Mouse (Mus musculus) urinary bladder, postnatal 4 days (tissue): ENCODE measurements around the gene Prkd2.

Source experiments
- DNase-seq, 2 experiments: peaks; one replicate each; pipeline ENCODE4 v3.0.0; 2021 to 2022; ENCODE audit warnings: low spot score in 2 of 2

The Prkd2 gene

GRCm38 (mm10) chr7:16859902-16860651, 17.4 kb downstream of the Prkd2 start:
- DNase-seq = no peak

GRCm38 (mm10) chr7:16867488-16867887, 24.8 kb downstream of the Prkd2 start:
- DNase-seq = no peak

- no peak for DNase-seq
Measured at GRCm38 (mm10) chr7:16869497-16869896, 26.8 kb downstream of the Prkd2 start.

GRCm38 (mm10) chr7:16871600-16871999, 28.9 kb downstream of the Prkd2 start:
- DNase-seq = no peak

GRCm38 (mm10) chr7:16872478-16872877, 29.8 kb downstream of the Prkd2 start:
- no peak for DNase-seq

- no peak for DNase-seq
Measured at GRCm38 (mm10) chr7:16873392-16873791, 30.7 kb downstream of the Prkd2 start.

GRCm38 (mm10) chr7:16874190-16874589, 31.5 kb downstream of the Prkd2 start:
- peak; percentile 67 to 78 for DNase-seq

GRCm38 (mm10) chr7:16874756-16875309, 32.1 kb downstream of the Prkd2 start:
- DNase-seq = peak; percentile 99 to 100

GRCm38 (mm10) chr7:16875310-16875325, 32.4 kb downstream of the Prkd2 start, which contains the start of gene Dact3:
Gene Dact3 (plus strand): TSS chr7:16875317.
- no peak for DNase-seq

- no peak for DNase-seq
Measured at GRCm38 (mm10) chr7:16875326-16875725, 32.6 kb downstream of the Prkd2 start.

- no peak for DNase-seq
Measured at GRCm38 (mm10) chr7:16876006-16876405, 33.3 kb downstream of the Prkd2 start.

- peak; percentile 53 to 70 for DNase-seq
Measured at GRCm38 (mm10) chr7:16876608-16877007, 33.9 kb downstream of the Prkd2 start.

- DNase-seq = no peak
Measured at GRCm38 (mm10) chr7:16877717-16878116, 35.0 kb downstream of the Prkd2 start.

- DNase-seq = no peak
Measured at GRCm38 (mm10) chr7:16879796-16880547, 37.3 kb downstream of the Prkd2 start.

GRCm38 (mm10) chr7:16880615-16881014, 37.9 kb downstream of the Prkd2 start:
- DNase-seq = no peak

GRCm38 (mm10) chr7:16883162-16883561, 40.5 kb downstream of the Prkd2 start:
- no peak for DNase-seq

- no peak for DNase-seq
Measured at GRCm38 (mm10) chr7:16884334-16884733, 41.6 kb downstream of the Prkd2 start.

- DNase-seq = no peak
Measured at GRCm38 (mm10) chr7:16885271-16885776, 42.6 kb downstream of the Prkd2 start.

- DNase-seq = no peak
Measured at GRCm38 (mm10) chr7:16885905-16886304, 43.2 kb downstream of the Prkd2 start.

GRCm38 (mm10) chr7:16890536-16890935, 47.8 kb downstream of the Prkd2 start:
- DNase-seq = peak in 1 of 2 experiments; percentile 57

GRCm38 (mm10) chr7:16890944-16891343, 48.2 kb downstream of the Prkd2 start:
- peak; percentile 88 to 92 for DNase-seq

- DNase-seq = peak; percentile 79 to 88
Measured at GRCm38 (mm10) chr7:16891641-16892351, 49.1 kb downstream of the Prkd2 start, which contains the start of gene Gng8. Gene Gng8 (plus strand): TSS chr7:16891786.

- no peak for DNase-seq
Measured at GRCm38 (mm10) chr7:16892352-16892730, 49.6 kb downstream of the Prkd2 start.
